Mouse (Mus musculus) lung, postnatal 4 days (tissue): ENCODE data around the gene Chrnb1.

Experiments used
- DNase-seq, 2 experiments: peaks; one replicate each; pipeline ENCODE4 v3.0.0; 2021

The Chrnb1 gene

DNA sequence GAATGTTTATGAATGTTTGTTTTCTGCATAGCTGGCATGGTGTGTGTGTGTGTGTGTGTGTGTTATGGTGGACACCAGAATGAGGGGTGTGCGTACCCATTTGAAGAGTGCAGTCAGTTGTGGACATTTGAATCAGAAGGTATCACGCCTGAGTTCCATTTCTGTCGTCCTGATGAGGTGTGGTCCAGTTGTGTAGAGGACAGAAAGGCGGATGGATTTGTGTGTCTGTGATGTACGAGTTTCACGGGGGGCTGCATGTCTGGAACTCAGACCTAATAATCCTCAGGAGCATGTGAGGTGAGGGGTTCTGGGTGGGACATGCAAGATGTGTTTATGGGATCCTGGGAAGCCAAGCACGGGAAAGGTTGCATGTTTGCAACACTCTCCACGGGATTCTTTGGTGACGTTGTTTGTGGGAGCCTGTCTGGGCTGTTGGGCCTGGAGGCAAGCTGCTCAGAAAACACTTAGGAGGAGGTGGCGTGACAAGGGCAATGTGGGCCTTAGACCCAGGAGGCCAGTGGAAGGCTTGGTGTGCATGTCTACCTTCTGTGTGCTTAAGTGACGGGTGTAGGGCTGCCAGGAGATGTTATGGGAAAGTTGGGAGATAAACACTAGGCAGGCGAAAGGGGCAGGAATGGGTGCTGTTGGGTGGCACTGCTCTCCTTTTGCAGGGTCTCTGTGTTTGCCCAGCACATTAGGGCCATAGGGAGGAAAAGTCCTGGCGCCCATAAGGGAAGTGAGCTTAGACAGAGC, 28.7 kb downstream of the Chrnb1 start:
- DNase-seq: peak in 1 of 2 experiments; percentile 44

DNA sequence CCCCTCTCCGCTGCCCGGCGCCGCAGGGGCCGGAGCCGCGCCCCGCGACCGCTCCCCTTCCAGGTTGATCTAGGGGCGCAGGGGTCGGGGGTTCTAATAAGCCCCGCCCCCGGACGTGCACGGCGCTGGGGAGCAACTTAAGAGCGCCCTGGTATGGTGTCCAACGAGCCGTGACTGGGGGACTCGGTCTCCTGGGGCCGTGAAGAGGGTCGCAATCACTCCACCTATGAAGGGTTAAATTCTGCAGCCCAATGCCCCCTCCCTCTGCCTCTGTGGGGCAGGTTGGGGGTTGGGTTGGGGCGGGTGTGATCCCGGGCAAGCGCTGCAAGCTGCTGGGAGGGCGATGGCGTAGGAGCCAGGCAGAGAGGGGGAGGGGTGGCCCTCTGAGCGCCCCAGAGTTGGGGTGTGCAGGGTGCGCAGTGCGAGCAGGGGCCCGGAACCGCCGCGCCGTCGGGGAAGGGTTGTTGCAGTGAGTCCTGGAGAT, 29.6 kb downstream of the Chrnb1 start:
- DNase-seq: peak; percentile 85 to 88

DNA sequence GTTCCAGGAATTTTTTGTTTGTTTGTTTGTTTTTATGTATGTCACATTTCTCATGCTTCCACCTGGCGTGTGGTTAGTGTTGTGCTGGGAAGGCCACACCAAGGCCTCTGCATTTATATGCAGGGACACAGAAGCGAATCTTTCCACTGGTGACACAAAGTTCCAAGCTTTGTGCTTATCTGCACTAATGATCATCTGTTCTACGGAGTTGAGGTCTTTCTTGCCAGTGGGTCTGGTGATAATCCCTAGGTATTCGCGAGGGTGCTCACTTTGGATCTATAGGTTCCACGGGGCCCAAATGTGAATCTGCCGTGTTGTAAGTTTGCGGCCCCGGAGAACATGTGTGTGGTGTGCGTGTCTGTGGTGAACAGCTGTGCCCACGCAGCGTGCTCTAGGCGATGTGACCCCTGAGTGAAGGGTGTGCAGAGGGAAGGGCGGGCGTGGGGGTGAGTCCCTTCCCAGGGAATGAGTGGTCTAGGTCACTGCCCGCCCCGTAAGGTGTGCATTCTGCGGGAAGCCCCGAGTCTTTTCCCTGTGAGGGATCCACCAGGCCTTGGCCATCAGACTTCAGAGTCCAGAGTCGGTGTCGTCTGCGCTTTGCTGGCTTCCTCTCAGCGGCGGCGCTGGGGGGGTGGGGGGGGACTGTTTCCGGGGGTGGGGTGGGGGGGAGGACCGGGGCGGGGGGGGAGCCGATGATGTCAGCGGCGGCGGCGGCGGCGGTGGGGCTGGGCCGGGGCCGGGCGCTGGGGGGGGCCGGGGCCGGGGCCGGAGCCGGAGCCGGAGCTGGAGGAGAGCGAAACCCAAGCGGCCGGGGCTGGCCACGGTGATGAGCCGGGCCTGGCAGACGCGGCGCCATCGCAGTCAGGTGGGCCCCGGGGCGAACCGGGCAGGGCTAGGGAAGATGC, 30.3 kb downstream of the Chrnb1 start, which contains the start of gene Zbtb4:
TSS of gene Zbtb4 (plus strand) at position 692 of the 905 bp plus-strand sequence.
- DNase-seq: peak in 1 of 2 experiments; percentile 66

DNA sequence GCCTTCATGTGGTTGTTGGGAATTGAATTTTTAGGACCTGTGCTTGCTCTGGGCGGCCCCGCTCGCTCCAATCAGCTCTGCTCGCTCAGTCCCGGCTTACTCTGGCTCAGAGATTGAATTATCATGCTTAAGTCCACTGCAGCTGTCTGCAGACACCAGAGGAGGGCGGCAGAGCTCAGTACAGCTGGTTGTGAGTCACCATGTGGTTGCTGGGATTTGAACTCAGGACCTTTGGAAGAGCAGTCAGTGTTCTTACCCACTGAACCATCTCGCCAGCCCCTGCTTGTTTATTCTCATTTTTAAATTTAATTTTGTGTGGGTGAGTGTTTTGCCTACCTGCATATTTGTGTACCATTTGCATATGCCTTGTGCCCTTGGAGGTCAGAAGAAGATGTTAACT, 32.2 kb downstream of the Chrnb1 start:
- DNase-seq: no peak

DNA sequence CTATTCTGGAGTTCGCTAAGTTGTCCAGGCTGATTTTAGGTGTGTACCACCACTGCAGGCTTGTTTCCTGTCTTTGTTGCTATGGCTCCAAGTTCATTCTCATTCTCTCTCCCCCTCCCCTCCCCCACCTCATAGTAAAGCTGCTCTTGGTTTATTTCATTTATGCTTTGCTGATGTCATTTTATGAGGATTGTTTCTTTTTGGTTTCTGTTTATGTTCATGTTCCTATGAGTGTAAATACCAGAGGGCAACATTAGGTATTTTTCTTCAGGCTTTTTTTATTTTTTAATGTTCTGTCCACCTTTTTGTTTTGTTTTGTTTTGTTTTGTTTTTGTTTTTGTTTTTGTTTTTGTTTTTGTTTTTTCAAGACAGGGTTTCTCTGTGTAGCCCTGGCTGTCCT, 33.9 kb downstream of the Chrnb1 start, which contains the start of gene Slc35g3:
TSS of gene Slc35g3 (minus strand) at position 101 of the 400 bp plus-strand sequence.
- DNase-seq: no peak

DNA sequence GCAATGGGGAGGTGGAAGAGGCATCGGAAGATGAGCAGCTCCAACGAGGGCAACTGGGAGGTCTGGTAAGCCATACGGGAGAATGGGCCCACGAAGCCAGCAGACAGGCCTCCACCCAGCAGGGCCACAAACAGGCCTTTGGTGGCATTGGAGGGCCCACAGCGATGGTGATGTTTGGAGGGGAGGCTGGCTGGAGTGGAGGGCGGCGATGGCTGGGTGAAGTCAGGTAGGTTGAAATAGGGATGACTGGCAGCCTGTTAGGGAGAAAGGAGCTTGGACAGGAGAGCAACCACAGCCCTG, 34.9 kb downstream of the Chrnb1 start:
- peak in 1 of 2 experiments; percentile 24 for DNase-seq

DNA sequence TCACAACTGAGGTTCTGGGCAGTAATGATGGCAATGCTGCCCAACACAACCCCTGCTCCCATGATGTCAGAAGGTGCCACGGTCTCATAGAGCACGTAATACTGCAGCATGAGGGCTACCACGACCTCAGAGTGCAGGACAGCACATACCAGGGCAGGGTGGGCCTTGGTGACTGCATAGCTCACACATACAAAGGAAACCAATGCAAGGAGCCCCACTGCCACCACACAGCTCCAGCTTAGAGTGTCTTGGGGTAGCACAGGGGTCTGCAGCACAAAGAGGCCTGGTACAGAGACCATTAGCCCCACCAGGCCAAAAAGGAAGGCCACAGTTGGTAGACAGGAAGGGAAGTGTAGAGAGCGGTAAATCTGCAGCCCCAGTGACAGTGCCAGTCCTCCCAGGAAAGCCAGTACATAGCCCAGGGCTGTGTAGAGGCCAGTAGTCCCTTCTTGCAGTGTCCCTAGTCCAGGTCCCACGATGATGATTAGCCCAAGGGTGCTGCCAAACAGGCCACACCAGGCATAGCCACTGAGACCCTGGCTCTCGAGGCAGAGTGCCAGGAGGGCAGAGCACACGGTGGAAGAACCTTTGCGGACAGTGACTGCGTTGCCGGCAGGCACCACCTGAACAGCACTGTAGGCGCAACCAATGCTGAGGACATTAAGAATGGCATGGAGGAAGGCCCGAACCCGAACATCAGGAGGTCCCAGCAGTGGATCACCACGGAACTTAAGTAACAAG, 35.4 kb downstream of the Chrnb1 start:
- DNase-seq: peak in 1 of 2 experiments; percentile 28

DNA sequence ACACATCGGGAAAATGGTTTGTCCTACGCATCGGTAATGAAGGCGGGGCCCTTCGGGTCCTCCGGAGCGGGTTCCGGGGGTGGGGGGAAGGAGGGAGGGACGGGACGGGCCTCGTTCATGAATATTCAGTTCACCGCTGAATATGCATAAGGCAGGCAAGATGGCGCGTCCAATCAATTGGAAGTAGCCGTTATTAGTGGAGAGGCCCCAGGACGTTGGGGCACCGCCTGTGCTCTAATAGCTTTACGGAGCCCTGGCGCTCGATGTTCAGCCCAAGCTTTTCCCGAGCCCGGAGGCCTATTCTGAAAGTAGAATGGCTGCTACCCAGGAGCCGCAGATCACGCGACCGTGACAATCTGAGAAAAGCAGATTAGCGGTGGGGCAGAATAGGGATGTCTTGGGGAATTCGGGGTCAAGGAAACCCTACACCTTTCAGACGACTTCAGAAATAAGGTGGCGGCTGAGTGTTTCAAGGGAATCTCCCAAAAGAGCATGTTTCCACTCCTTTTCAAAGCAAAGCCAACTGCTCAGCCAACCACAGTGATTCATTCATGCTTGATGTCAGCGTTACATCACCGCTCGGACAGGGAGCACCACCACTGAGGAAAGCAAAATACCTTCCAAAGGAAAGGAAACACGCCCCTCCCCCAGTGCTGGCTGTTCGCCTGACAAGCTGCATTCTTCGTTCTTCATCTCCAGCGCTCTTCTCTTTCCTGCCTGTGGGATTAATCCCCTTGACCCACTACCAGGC, 36.6 kb downstream of the Chrnb1 start:
- DNase-seq: peak; percentile 90 to 92

DNA sequence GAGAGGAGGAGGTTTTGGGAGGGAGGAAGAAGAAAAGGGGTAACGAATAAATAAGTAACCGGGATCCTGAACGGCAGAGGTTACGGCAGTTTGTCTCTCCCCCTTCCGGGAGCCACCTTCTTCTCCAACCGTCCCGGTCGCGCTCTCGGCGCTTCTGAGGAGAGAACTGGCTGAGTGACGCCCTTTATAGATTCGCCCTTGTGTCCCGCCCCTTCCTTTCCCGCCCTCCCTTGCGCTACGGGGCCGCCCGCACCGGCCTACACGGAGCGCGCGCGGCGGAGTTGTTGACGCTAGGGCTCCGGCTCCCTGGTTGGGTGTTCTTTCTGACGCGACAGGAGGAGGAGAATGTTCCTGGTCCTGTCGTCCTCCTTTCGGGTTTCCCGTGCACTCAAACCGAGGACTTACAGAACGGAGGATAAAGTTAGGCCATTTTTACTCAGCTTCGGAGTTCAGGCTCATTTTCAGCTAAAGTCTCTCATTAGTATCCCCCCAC, 37.2 kb downstream of the Chrnb1 start, which contains the start of gene Polr2a:
TSS of gene Polr2a (minus strand) at position 160 of the 493 bp plus-strand sequence.
- DNase-seq: peak; percentile 98

DNA sequence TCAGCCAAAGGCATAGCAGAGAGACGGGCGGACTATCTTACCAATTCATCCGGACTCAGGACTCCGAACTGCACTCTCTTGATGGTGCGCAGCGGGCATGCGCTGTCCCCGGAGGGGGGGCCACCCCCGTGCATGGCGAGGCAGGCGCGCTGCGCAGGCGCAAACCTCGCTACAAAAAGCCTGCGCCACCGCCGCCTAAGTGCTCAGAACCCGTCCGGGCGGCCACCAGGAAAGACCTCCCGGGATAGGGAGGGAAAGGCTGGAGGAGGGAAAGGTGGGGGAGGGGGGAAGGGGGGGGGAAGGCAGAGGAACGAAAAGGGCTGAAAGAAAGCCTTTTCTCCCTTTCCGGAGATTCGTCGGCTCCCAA, 37.7 kb downstream of the Chrnb1 start:
- DNase-seq: peak; percentile 98

DNA sequence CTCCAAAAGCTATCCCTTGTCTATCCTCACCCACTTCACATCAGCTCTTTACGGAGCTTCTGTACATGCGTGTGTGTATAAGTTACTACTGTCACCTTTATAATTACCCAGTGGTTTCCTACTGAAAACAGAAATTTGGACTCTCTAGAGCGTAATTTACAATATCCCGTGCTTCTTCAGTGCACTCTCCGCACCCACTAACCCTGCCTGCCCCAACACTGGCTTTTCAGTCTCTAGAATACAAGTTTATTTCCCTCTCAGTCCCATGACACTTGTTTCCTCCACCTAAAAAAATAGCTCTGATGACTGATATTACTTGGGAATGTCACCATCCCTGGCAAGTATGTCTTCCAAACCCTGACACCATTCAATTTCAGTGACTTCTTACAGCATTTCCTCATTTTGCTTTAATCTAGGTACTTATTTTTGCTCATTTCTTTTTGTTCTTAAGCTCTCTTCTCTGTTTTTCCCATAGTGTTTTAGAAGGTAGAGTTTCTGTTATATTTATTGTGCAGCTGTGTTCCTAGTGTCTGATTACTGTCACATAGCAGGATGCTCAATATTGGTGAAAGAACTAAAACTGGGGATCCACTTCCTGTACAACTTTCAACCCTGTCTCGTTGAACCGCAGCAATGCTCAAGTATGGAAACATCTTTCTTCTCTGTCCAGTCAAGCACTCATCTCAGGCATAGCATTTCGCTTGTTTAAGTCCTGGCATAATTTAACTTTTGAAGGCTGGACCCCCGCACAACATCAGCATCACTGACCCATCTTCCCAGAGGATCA, 38.2 kb downstream of the Chrnb1 start:
- DNase-seq: no peak

DNA sequence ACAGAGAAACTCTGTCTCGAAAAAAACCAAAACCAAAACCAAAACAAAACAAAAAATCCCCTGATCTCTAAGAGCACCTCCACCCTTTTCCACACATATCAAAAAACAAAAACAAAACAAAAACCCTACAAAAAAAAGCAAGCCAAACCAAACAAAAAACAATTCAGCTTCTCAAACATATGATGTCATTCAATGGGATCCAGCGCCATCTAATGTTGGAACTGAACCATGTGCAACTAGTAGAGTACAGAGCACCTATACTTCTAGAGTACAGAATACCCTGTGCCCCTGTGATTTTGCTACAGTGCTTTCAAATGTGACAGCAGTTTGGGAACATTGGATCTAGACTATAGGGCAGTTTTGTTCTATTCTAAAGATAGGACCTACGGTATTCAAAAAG, 41.0 kb downstream of the Chrnb1 start:
- DNase-seq: peak in 1 of 2 experiments; percentile 49

DNA sequence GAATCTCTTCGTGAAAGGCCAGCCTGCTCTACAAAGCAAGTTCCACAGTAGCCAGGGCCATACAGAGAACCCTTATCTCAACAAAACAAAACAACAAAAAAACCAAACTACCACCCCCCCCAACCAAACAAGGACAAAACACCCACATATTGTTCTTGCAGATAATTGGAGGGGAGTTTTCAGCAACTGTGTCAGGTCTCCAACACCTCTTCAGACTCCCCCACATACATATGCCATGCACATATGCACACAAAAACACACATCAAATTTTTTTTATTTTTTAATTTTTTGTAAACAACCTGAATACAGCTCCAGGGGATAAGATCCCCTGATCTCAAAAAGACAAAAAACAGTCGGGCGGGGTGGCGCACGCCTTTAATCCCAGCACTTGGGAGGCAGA, 41.5 kb downstream of the Chrnb1 start:
- DNase-seq: no peak

DNA sequence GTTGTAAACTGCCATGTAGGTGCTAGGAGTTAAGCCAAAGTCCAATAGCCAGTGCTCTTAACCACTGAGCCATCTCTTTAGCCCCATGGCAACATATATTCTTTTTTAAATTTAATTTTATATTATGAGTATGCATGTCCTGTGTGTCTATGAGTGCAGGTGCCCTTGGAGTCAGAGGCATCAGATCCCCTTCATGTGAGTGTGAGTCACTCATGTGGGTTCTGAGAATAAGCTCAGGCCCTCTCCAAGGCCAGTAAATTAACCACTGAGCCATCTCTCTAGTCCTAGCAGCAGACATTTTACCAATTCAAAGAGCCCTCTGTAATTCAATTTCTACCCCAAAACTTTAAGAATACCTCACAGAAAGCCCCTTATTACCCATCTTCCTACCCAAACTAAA, 43.1 kb downstream of the Chrnb1 start:
- no peak for DNase-seq

DNA sequence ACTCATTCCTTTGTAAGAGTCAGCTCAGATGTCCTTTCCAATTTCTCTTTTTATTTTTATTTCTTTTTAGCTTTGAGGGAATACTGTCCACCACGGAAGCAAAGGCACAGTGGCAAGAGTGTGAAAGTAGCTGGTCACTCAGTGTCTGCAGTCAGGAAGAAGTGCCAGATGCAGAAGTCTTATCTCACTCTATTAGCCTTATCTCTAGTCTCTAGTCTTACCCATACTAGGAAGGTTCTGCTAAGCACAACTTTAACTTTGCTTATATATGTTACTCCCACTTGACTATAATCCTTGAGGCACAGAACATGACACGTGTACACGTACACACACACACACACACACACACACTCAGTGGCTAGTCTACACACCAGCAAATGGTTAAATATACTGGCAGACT, 44.1 kb downstream of the Chrnb1 start:
- no peak for DNase-seq
